Mouse (Mus musculus) MEL (cell line): ENCODE measurements around the gene Tra2b. TPM values are rescaled to one million over a fixed set of nuclear protein-coding genes. Genes with fewer than 3 reads are reported as not detected.

Source experiments
- DNase-seq: peaks from one replicate; pipeline ENCODE4 v3.0.0; 2011; ENCODE audit warnings: low read depth, low spot score
- H3K27ac ChIP-seq: 2 replicates; pipeline ENCODE4 v1.5.1; 2012; ENCODE audit warnings: low read depth, mild to moderate bottlenecking, control low read depth, low read length, moderate library complexity; ENCODE audit not compliant: control insufficient read depth
- H3K27me3 ChIP-seq, 2 experiments: fragments of 150-350 bp in 1 of 2; sonication (generic) in 1 of 2; 2 replicates each; pipeline ENCODE4 v1.6.1; 2012; ENCODE audit warnings: low read length in 2 of 2, mild to moderate bottlenecking in 2 of 2, improper control_type of control experiment in 1 of 2, moderate library complexity in 1 of 2; ENCODE audit not compliant: insufficient read depth in 2 of 2, control insufficient read depth in 1 of 2
- H3K36me3 ChIP-seq, 2 experiments: 2 replicates each; pipeline ENCODE4 v1.6.1; 2012 to 2014; ENCODE audit warnings: low read length in 2 of 2, improper control_type of control experiment in 1 of 2, inconsistent platforms in 1 of 2, mild to moderate bottlenecking in 1 of 2; ENCODE audit not compliant: insufficient read depth in 2 of 2, control insufficient read depth in 1 of 2
- H3K4me1 ChIP-seq, 2 experiments: fragments of 150-350 bp in 1 of 2; sonication (generic) in 1 of 2; 2 replicates each; pipeline ENCODE4 v1.6.1; 2012; ENCODE audit warnings: low read length in 2 of 2, improper control_type of control experiment in 1 of 2, mild to moderate bottlenecking in 1 of 2; ENCODE audit not compliant: insufficient read depth in 2 of 2, control insufficient read depth in 1 of 2
- H3K4me3 ChIP-seq, 2 experiments: fragments of 150-350 bp in 1 of 2; sonication (generic) in 1 of 2; 2 replicates each; pipeline ENCODE4 v1.5.1; 2012; ENCODE audit warnings: low read depth in 2 of 2, low read length in 2 of 2, mild to moderate bottlenecking in 2 of 2, moderate library complexity in 2 of 2, control low read depth in 1 of 2, improper control_type of control experiment in 1 of 2; ENCODE audit not compliant: control insufficient read depth in 1 of 2, insufficient read depth in 1 of 2
- H3K79me2 ChIP-seq: 2 replicates; pipeline ENCODE4 v1.6.1; 2012; ENCODE audit warnings: mild to moderate bottlenecking, low read length, moderate library complexity; ENCODE audit not compliant: control insufficient read depth, poor library complexity, insufficient read depth
- H3K9ac ChIP-seq: 2 replicates; pipeline ENCODE4 v1.6.1; 2012; ENCODE audit warnings: low read depth, mild to moderate bottlenecking, control low read depth, low read length, moderate library complexity; ENCODE audit not compliant: control insufficient read depth, poor library complexity, severe bottlenecking
- H3K9me3 ChIP-seq: fragments of 150-350 bp; sonication (generic); replicated peaks from 2 replicates; pipeline ENCODE4 v1.6.1; 2012; ENCODE audit warnings: mild to moderate bottlenecking, low read length, improper control_type of control experiment, moderate library complexity; ENCODE audit not compliant: insufficient read depth
- CHD1 ChIP-seq: IDR thresholded peaks from 2 replicates; pipeline ENCODE4 v1.6.1; 2012; ENCODE audit warnings: low read depth, mild to moderate bottlenecking, inconsistent platforms, low read length, improper control_type of control experiment
- CTCF ChIP-seq, 3 experiments: IDR thresholded peaks in 2 of 3; conservative IDR thresholded peaks in 1 of 3; 2 replicates each; pipeline ENCODE4 v1.5.1; 2011 to 2012; ENCODE audit warnings: low read length in 3 of 3, low read depth in 2 of 3, mild to moderate bottlenecking in 2 of 3, improper control_type of control experiment in 1 of 3, inconsistent platforms in 1 of 3, mixed read lengths in 1 of 3, moderate library complexity in 1 of 3; ENCODE audit not compliant: control insufficient read depth in 1 of 3, insufficient read depth in 1 of 3, poor library complexity in 1 of 3, severe bottlenecking in 1 of 3
- ELF1 ChIP-seq: IDR thresholded peaks from 2 replicates; pipeline ENCODE4 v1.6.1; 2014; ENCODE audit warnings: low read depth, mild to moderate bottlenecking, inconsistent platforms, low read length, improper control_type of control experiment, moderate library complexity
- EP300 ChIP-seq, 2 experiments: IDR thresholded peaks; 2 replicates each; pipeline ENCODE4 v1.6.1; 2011; ENCODE audit warnings: improper control_type of control experiment in 2 of 2, low read length in 2 of 2, low read depth in 1 of 2, mild to moderate bottlenecking in 1 of 2
- GATA1 ChIP-seq: IDR thresholded peaks from 2 replicates; pipeline ENCODE4 v1.6.1; 2011; ENCODE audit warnings: low read depth, low read length, improper control_type of control experiment
- HCFC1 ChIP-seq: IDR thresholded peaks from 2 replicates; pipeline ENCODE4 v1.6.1; 2012; ENCODE audit warnings: low read depth, mild to moderate bottlenecking, inconsistent platforms, low read length, improper control_type of control experiment, moderate library complexity
- KAT2A ChIP-seq: conservative IDR thresholded peaks from 2 replicates; pipeline ENCODE4 v1.6.1; 2012; ENCODE audit warnings: low read depth, low read length, improper control_type of control experiment, inconsistent platforms
- MAX ChIP-seq: IDR thresholded peaks from 2 replicates; pipeline ENCODE4 v1.6.1; 2011; ENCODE audit warnings: low read length, improper control_type of control experiment
- MAZ ChIP-seq: IDR thresholded peaks from 2 replicates; pipeline ENCODE4 v1.6.1; 2012; ENCODE audit warnings: low read depth, mild to moderate bottlenecking, inconsistent platforms, low read length, improper control_type of control experiment
- MEF2A ChIP-seq: IDR thresholded peaks from 2 replicates; pipeline ENCODE4 v1.6.1; 2014; ENCODE audit warnings: low read depth, mild to moderate bottlenecking, inconsistent platforms, low read length, improper control_type of control experiment; ENCODE audit not compliant: poor library complexity, insufficient replicate concordance, severe bottlenecking; ENCODE audit errors: extremely low read depth
- MYC ChIP-seq: IDR thresholded peaks from 2 replicates; pipeline ENCODE4 v1.6.1; 2011; ENCODE audit warnings: low read depth, mild to moderate bottlenecking, low read length, improper control_type of control experiment, moderate library complexity
- NELFE ChIP-seq: IDR thresholded peaks from 2 replicates; pipeline ENCODE4 v1.6.1; 2011; ENCODE audit warnings: low read depth, low read length, improper control_type of control experiment
- NRF1 ChIP-seq: IDR thresholded peaks from 2 replicates; pipeline ENCODE4 v1.6.1; 2014; ENCODE audit warnings: low read depth, mild to moderate bottlenecking, inconsistent platforms, low read length, improper control_type of control experiment, moderate library complexity; ENCODE audit not compliant: poor library complexity, insufficient read depth, severe bottlenecking
- POLR2A ChIP-seq, 2 experiments: IDR thresholded peaks; 2 replicates each; pipeline ENCODE4 v1.6.1; 2011 to 2012; ENCODE audit warnings: low read length in 2 of 2, mild to moderate bottlenecking in 2 of 2, control low read depth in 1 of 2, improper control_type of control experiment in 1 of 2, low read depth in 1 of 2, moderate library complexity in 1 of 2; ENCODE audit not compliant: control insufficient read depth in 1 of 2, insufficient read depth in 1 of 2, poor library complexity in 1 of 2
- POLR2AphosphoS2 ChIP-seq: IDR thresholded peaks from 2 replicates; pipeline ENCODE4 v1.6.1; 2011; ENCODE audit warnings: low read length, improper control_type of control experiment
- POLR2AphosphoS5 ChIP-seq: IDR thresholded peaks from 2 replicates; pipeline ENCODE4 v1.6.1; 2012; ENCODE audit warnings: low read depth, borderline replicate concordance, mild to moderate bottlenecking, inconsistent platforms, low read length, moderate library complexity, mixed read lengths
- RAD21 ChIP-seq: IDR thresholded peaks from 2 replicates; pipeline ENCODE4 v1.6.1; 2011; ENCODE audit warnings: mild to moderate bottlenecking, low read depth, low read length, improper control_type of control experiment
- SIN3A ChIP-seq: IDR thresholded peaks from 2 replicates; pipeline ENCODE4 v1.6.1; 2012; ENCODE audit warnings: low read length, improper control_type of control experiment, inconsistent platforms
- SMC3 ChIP-seq: IDR thresholded peaks from 2 replicates; pipeline ENCODE4 v1.6.1; 2011; ENCODE audit warnings: low read depth, low read length, improper control_type of control experiment
- ZKSCAN1 ChIP-seq: IDR thresholded peaks from 2 replicates; pipeline ENCODE4 v1.6.1; 2012; ENCODE audit warnings: low read depth, mild to moderate bottlenecking, inconsistent platforms, low read length, improper control_type of control experiment, moderate library complexity
- ZMIZ1 ChIP-seq: IDR thresholded peaks from 2 replicates; pipeline ENCODE4 v1.6.1; 2012; ENCODE audit warnings: low read depth, mild to moderate bottlenecking, inconsistent platforms, low read length, improper control_type of control experiment, moderate library complexity
- polyA plus RNA-seq, 2 experiments: library from polyadenylated mRNA; stranded (reverse) in 1 of 2; unstranded in 1 of 2; fragments of >175 nt in 1 of 2; fragments of >200 nt in 1 of 2; gene quantifications; 2 replicates each; pipeline versions ENCODE4 v1.2.1 to v1.2.4; 2012; ENCODE audit warnings: low replicate concordance in 2 of 2, low read depth in 1 of 2; ENCODE audit not compliant: insufficient read length in 2 of 2, insufficient read depth in 1 of 2, missing spikeins in 1 of 2
- total RNA-seq: library from RNA; depleted of rRNA; stranded (reverse); fragments of 300-350 nt; gene quantifications from 2 replicates; pipeline ENCODE4 v1.2.3, GENCODE M21; 2012

Tra2b gene
- total and polyA plus RNA-seq, 3 experiments, result 154 to 286 (median 263) TPM

- Histone ChIP-seq H3K27ac (no peak overlapping the region), H3K36me3 (no peaks in the 10 kb centered on the region), H3K4me3 (no peak overlapping the region), H3K9ac (no peak overlapping the region), H3K27me3 (peaks cover 0 to 2% of the 10 kb centered on the region in 2 experiments; a peak in 2 of 4 replicates), H3K79me2 (no peaks in the 10 kb centered on the region), H3K9me3 (no peaks in the 10 kb centered on the region), H3K4me1 (no peaks in the 10 kb centered on the region)
- no peak for TF ChIP-seq NRF1
- TF ChIP-seq MAZ, result no peak
- no peak for TF ChIP-seq CHD1
- TF ChIP-seq POLR2A (IDR thresholded peaks at IDR 0.05; ENCODE audit: control insufficient read depth in 1 of 2, insufficient read depth in 1 of 2, low read depth in 1 of 2, low read length in 2 of 2, poor library complexity in 1 of 2), result no peak
- no peak for TF ChIP-seq EP300 (IDR thresholded peaks at IDR 0.05; ENCODE audit: low read depth in 1 of 2, low read length in 2 of 2)
- no peak for TF ChIP-seq KAT2A
- no peak for TF ChIP-seq CTCF (IDR thresholded peaks at IDR 0.05 in 2 of 3, conservative IDR thresholded peaks at IDR 0.05 in 1 of 3; ENCODE audit: control insufficient read depth in 1 of 3, insufficient read depth in 1 of 3, low read depth in 2 of 3, low read length in 3 of 3, poor library complexity in 1 of 3, severe bottlenecking in 1 of 3)
- no peak for DNase-seq
These were observed 21.2 kb upstream of the Tra2b start for GRCm38 (mm10) chr16:22286996-22287395.

- H3K4me3 ChIP-seq, result no peak overlapping the region
- TF ChIP-seq MEF2A (no peak), EP300 (IDR thresholded peaks at IDR 0.05; ENCODE audit: low read depth in 1 of 2, low read length in 2 of 2) (no peak), ELF1 (no peak), POLR2AphosphoS5 (no peak), MAX (no peak), POLR2A (IDR thresholded peaks at IDR 0.05; ENCODE audit: control insufficient read depth in 1 of 2, insufficient read depth in 1 of 2, low read depth in 1 of 2, low read length in 2 of 2, poor library complexity in 1 of 2) (no peak), CHD1 (no peak), MYC (no peak), KAT2A (no peak), POLR2AphosphoS2 (no peak), SMC3 (no peak), ZMIZ1 (no peak), GATA1 (no peak), SIN3A (no peak), NELFE (no peak), ZKSCAN1 (no peak), RAD21 (no peak), HCFC1 (no peak)
- TF ChIP-seq, all 39 proteins: peak for 0
- no peaks in the 10 kb centered on the region for H3K9me3 ChIP-seq
- H3K4me1 ChIP-seq, result no peaks in the 10 kb centered on the region
- no peaks in the 10 kb centered on the region for H3K36me3 ChIP-seq
- no peak for DNase-seq
- no peak overlapping the region for H3K27ac ChIP-seq
- no peaks in the 10 kb centered on the region for H3K79me2 ChIP-seq
- no peak overlapping the region for H3K9ac ChIP-seq
- no peaks in the 10 kb centered on the region for H3K27me3 ChIP-seq
These were observed 10.7 kb upstream of the Tra2b start for GRCm38 (mm10) chr16:22276536-22276935.
